Mouse (Mus musculus): Measurements from ENCODE around the gene Nos1.

Nos1 gene

DNA sequence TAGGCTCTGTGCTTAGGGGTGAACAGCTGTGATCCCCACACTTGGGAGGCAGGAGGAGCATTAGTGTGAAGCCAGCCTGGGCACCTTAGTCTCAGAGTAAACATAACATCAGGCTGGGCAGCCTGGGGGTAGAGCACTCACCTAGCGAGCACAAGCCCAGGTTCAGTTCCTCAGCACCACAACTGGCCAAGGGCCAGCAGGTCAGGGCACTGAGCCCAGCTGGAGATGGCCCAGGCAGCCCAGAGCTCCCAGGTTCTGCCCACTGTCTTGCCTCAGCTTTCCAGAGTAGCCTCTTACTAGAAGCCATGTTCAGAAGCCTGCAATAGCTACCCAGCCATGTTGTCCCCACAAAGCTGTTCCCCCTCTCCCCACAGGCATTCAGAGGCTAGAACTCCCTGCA, 224.9 kb downstream of the Nos1 start:
- peak; percentile 83 for DNase-seq

GRCm38 (mm10) chr5:118008344-118008743, 227.5 kb downstream of the Nos1 start:
- DNase-seq = no peak
